Mouse (Mus musculus): ENCODE results near the gene Wdr83os. TPM values are rescaled to one million over a fixed set of nuclear protein-coding genes. Genes with fewer than 3 reads are reported as not detected.

Gene Wdr83os
- polyA plus RNA-seq, 1 experiment from 2014 or later = 141 TPM

DNA sequence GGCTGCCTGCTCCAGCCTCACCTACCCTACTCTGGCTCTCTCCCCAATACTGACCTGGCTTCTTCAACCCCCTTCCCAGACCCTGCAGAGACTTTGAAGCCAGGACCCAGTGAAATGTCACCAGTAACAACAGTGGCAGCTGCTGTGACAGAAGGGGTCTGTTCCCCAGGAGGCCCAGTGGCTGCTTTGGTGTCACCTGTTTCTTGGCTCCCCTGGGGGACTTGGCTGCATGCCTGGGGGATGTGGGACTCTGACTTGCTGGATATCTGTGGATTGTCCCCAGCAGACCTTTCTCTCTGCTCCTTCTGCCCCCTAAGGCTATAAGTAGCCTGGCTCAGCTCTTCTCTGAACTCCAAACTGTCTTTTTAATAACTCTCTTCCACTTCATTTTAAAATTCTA is 12.6 kb upstream of the Wdr83os start, which contains the start of gene Gm5741:
Gene Gm5741, minus strand, starts transcription at position 1 of the 400 bp plus-strand sequence.
- ATAC-seq (ENCODE audit: low FRiP score, low TSS enrichment) (no peak), DNase-seq (no peak)
- Histone ChIP-seq H3K4me2 (ENCODE audit: low read length) (no peak within 1 kb of the TSS), H3K9ac (replicated peaks; ENCODE audit: low read length) (no peak within 1 kb of the TSS), H3K9me3 (ENCODE audit: control insufficient read depth, low read length) (no peaks in the 10 kb centered on the region), H3K27me3 (ENCODE audit: control insufficient read depth, insufficient read depth, low read length) (no peaks in the 10 kb centered on the region), H3K4me3 (replicated peaks; ENCODE audit: low read depth, low read length) (no peak within 1 kb of the TSS), H3K36me3 (ENCODE audit: control insufficient read depth, insufficient read depth, low read length) (peaks cover 35% of the 10 kb centered on the region), H3K4me1 (ENCODE audit: control insufficient read depth, insufficient read depth, low read length) (peaks cover 11% of the 10 kb centered on the region), H3K27ac (replicated peaks; ENCODE audit: low read depth, low read length) (no peak within 1 kb of the TSS)

- DNase-seq = no peak
- WGBS = 81% methylated on average over 5 of the region's 5 CpGs
- H3K36me3 ChIP-seq (ENCODE audit: control insufficient read depth, insufficient read depth, low read length) = peaks cover 55% of the 10 kb centered on the region
- peak overlapping the region; percentile 91 for H3K4me3 ChIP-seq (replicated peaks; ENCODE audit: low read depth, low read length)
- peak overlapping the region; percentile 70; the same call in 1 of the 2 replicates for H3K9ac ChIP-seq (replicated peaks; ENCODE audit: low read length)
- peak overlapping the region; percentile 75 for H3K4me2 ChIP-seq (ENCODE audit: low read length)
- H3K9me3 ChIP-seq (ENCODE audit: control insufficient read depth, low read length) = no peaks in the 10 kb centered on the region
- no peaks in the 10 kb centered on the region for H3K27me3 ChIP-seq (ENCODE audit: control insufficient read depth, insufficient read depth, low read length)
- no peak for ATAC-seq (ENCODE audit: low FRiP score, low TSS enrichment)
- peak overlapping the region; percentile 91 for H3K27ac ChIP-seq (replicated peaks; ENCODE audit: low read depth, low read length)
- peaks cover 11% of the 10 kb centered on the region for H3K4me1 ChIP-seq (ENCODE audit: control insufficient read depth, insufficient read depth, low read length)
Measured at GRCm38 (mm10) chr8:85071041-85071440, 9.5 kb upstream of the Wdr83os start.

GRCm38 (mm10) chr8:85071514-85072281 is 8.8 kb upstream of the Wdr83os start, which contains the start of gene Dhps:
Gene Dhps, plus strand, starts transcription at chr8:85071757.
- peak; percentile 89 for ATAC-seq (ENCODE audit: low FRiP score, low TSS enrichment)
- Histone ChIP-seq H3K27ac (replicated peaks; ENCODE audit: low read depth, low read length) (peak within 1 kb of the TSS; percentile 91), H3K4me1 (ENCODE audit: control insufficient read depth, insufficient read depth, low read length) (peaks cover 11% of the 10 kb centered on the region), H3K4me2 (ENCODE audit: low read length) (peak within 1 kb of the TSS; percentile 75), H3K36me3 (ENCODE audit: control insufficient read depth, insufficient read depth, low read length) (peaks cover 55% of the 10 kb centered on the region), H3K27me3 (ENCODE audit: control insufficient read depth, insufficient read depth, low read length) (no peaks in the 10 kb centered on the region), H3K9ac (replicated peaks; ENCODE audit: low read length) (peak within 1 kb of the TSS; percentile 70), H3K9me3 (ENCODE audit: control insufficient read depth, low read length) (no peaks in the 10 kb centered on the region), H3K4me3 (replicated peaks; ENCODE audit: low read depth, low read length) (peak within 1 kb of the TSS; percentile 91)
- DNase-seq = peak; percentile 96
- under 1% methylated on average over 66 of the region's 68 CpGs for WGBS

GRCm38 (mm10) chr8:85072364-85072929 is 8.1 kb upstream of the Wdr83os start:
- peak overlapping the region; percentile 75 for H3K4me2 ChIP-seq (ENCODE audit: low read length)
- H3K9ac ChIP-seq (replicated peaks; ENCODE audit: low read length) = peak overlapping the region; percentile 70
- WGBS = 38% methylated on average over 9 of the region's 9 CpGs
- H3K9me3 ChIP-seq (ENCODE audit: control insufficient read depth, low read length) = no peaks in the 10 kb centered on the region
- H3K4me1 ChIP-seq (ENCODE audit: control insufficient read depth, insufficient read depth, low read length) = peaks cover 11% of the 10 kb centered on the region
- H3K36me3 ChIP-seq (ENCODE audit: control insufficient read depth, insufficient read depth, low read length) = peaks cover 51% of the 10 kb centered on the region
- H3K27ac ChIP-seq (replicated peaks; ENCODE audit: low read depth, low read length) = peak overlapping the region; percentile 91; the same call in 1 of the 2 replicates
- H3K27me3 ChIP-seq (ENCODE audit: control insufficient read depth, insufficient read depth, low read length) = no peaks in the 10 kb centered on the region
- peak overlapping the region; percentile 91 for H3K4me3 ChIP-seq (replicated peaks; ENCODE audit: low read depth, low read length)
- ATAC-seq (ENCODE audit: low FRiP score, low TSS enrichment) (no peak), DNase-seq (no peak)

- H3K4me2 ChIP-seq (ENCODE audit: low read length) = no peak overlapping the region
Measured at GRCm38 (mm10) chr8:85073041-85073612, 7.4 kb upstream of the Wdr83os start.

GRCm38 (mm10) chr8:85074167-85074566 is 6.4 kb upstream of the Wdr83os start:
- H3K4me2 ChIP-seq (ENCODE audit: low read length) = no peak overlapping the region
- no peak overlapping the region for H3K27ac ChIP-seq (replicated peaks; ENCODE audit: low read depth, low read length)
- H3K27me3 ChIP-seq (ENCODE audit: control insufficient read depth, insufficient read depth, low read length) = no peaks in the 10 kb centered on the region
- no peaks in the 10 kb centered on the region for H3K9me3 ChIP-seq (ENCODE audit: control insufficient read depth, low read length)
- peaks cover 11% of the 10 kb centered on the region for H3K4me1 ChIP-seq (ENCODE audit: control insufficient read depth, insufficient read depth, low read length)
- H3K9ac ChIP-seq (replicated peaks; ENCODE audit: low read length) = no peak overlapping the region
- no peak overlapping the region for H3K4me3 ChIP-seq (replicated peaks; ENCODE audit: low read depth, low read length)
- 88% methylated on average over 10 of the region's 10 CpGs for WGBS
- no peak for ATAC-seq (ENCODE audit: low FRiP score, low TSS enrichment)
- DNase-seq = no peak
- H3K36me3 ChIP-seq (ENCODE audit: control insufficient read depth, insufficient read depth, low read length) = peaks cover 51% of the 10 kb centered on the region

More at GRCm38 (mm10) chr8:85073041-85073612, 7.4 kb upstream of the Wdr83os start:
- ATAC-seq (ENCODE audit: low FRiP score, low TSS enrichment) = no peak
- DNase-seq = no peak
- H3K4me1 ChIP-seq (ENCODE audit: control insufficient read depth, insufficient read depth, low read length) = peaks cover 11% of the 10 kb centered on the region
- H3K36me3 ChIP-seq (ENCODE audit: control insufficient read depth, insufficient read depth, low read length) = peaks cover 52% of the 10 kb centered on the region
- H3K9ac ChIP-seq (replicated peaks; ENCODE audit: low read length) = no peak overlapping the region
- no peak overlapping the region for H3K4me3 ChIP-seq (replicated peaks; ENCODE audit: low read depth, low read length)
- H3K27ac ChIP-seq (replicated peaks; ENCODE audit: low read depth, low read length) = no peak overlapping the region
- WGBS = 91% methylated on average over 15 of the region's 15 CpGs
- H3K9me3 ChIP-seq (ENCODE audit: control insufficient read depth, low read length) = no peaks in the 10 kb centered on the region
- no peaks in the 10 kb centered on the region for H3K27me3 ChIP-seq (ENCODE audit: control insufficient read depth, insufficient read depth, low read length)

DNA sequence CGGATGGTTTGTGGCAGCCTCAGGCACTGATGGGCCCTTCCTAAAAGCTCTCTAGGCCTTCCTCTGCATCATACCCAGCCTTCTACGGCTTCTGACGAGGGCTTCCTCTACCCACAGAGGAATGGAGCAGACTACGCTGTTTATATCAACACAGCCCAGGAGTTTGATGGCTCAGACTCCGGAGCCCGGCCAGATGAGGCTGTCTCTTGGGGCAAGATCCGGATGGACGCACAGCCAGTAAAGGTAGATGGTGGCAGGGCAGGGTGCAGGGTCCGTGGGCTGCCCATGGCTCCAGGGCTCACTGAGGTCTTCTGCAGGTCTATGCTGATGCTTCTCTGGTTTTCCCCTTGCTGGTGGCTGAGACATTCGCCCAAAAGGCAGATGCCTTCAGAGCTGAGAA is 5.9 kb upstream of the Wdr83os start:
- 92% methylated on average over 10 of the region's 10 CpGs for WGBS
- Histone ChIP-seq H3K36me3 (ENCODE audit: control insufficient read depth, insufficient read depth, low read length) (peaks cover 50% of the 10 kb centered on the region), H3K27ac (replicated peaks; ENCODE audit: low read depth, low read length) (no peak overlapping the region), H3K9me3 (ENCODE audit: control insufficient read depth, low read length) (no peaks in the 10 kb centered on the region), H3K4me3 (replicated peaks; ENCODE audit: low read depth, low read length) (no peak overlapping the region), H3K4me1 (ENCODE audit: control insufficient read depth, insufficient read depth, low read length) (peaks cover 14% of the 10 kb centered on the region), H3K4me2 (ENCODE audit: low read length) (no peak overlapping the region), H3K9ac (replicated peaks; ENCODE audit: low read length) (no peak overlapping the region), H3K27me3 (ENCODE audit: control insufficient read depth, insufficient read depth, low read length) (no peaks in the 10 kb centered on the region)
- no peak for DNase-seq
- ATAC-seq (ENCODE audit: low FRiP score, low TSS enrichment) = no peak

- H3K27me3 ChIP-seq (ENCODE audit: control insufficient read depth, insufficient read depth, low read length) = no peaks in the 10 kb centered on the region
- H3K36me3 ChIP-seq (ENCODE audit: control insufficient read depth, insufficient read depth, low read length) = peaks cover 50% of the 10 kb centered on the region
- DNase-seq (peak; percentile 42), ATAC-seq (ENCODE audit: low FRiP score, low TSS enrichment) (no peak)
- no peak overlapping the region for H3K4me3 ChIP-seq (replicated peaks; ENCODE audit: low read depth, low read length)
- H3K4me1 ChIP-seq (ENCODE audit: control insufficient read depth, insufficient read depth, low read length) = peaks cover 14% of the 10 kb centered on the region
- 76% methylated on average over 9 of the region's 9 CpGs for WGBS
- H3K4me2 ChIP-seq (ENCODE audit: low read length) = no peak overlapping the region
- H3K9ac ChIP-seq (replicated peaks; ENCODE audit: low read length) = no peak overlapping the region
- no peak overlapping the region for H3K27ac ChIP-seq (replicated peaks; ENCODE audit: low read depth, low read length)
- H3K9me3 ChIP-seq (ENCODE audit: control insufficient read depth, low read length) = no peaks in the 10 kb centered on the region
Measured at GRCm38 (mm10) chr8:85076001-85076400, 4.5 kb upstream of the Wdr83os start.

Data from midbrain, embryonic 14.5 days (tissue).